Mouse (Mus musculus) kidney, adult 2 months (tissue): ENCODE results near the gene Gmnn.

Source experiments
- CTCF ChIP-seq: fragments of 200-500 bp; conservative IDR thresholded peaks from 2 replicates; pipeline ENCODE4 v1.5.1; 2011; ENCODE audit warnings: low read depth, mild to moderate bottlenecking, control low read depth, low read length, moderate library complexity, mixed read lengths; ENCODE audit not compliant: insufficient read depth, insufficient read length
- POLR2A ChIP-seq: fragments of 200-500 bp; IDR thresholded peaks from one replicate; pipeline ENCODE4 v1.6.1; 2011; ENCODE audit warnings: low read depth, low read length, control low read depth

DNA sequence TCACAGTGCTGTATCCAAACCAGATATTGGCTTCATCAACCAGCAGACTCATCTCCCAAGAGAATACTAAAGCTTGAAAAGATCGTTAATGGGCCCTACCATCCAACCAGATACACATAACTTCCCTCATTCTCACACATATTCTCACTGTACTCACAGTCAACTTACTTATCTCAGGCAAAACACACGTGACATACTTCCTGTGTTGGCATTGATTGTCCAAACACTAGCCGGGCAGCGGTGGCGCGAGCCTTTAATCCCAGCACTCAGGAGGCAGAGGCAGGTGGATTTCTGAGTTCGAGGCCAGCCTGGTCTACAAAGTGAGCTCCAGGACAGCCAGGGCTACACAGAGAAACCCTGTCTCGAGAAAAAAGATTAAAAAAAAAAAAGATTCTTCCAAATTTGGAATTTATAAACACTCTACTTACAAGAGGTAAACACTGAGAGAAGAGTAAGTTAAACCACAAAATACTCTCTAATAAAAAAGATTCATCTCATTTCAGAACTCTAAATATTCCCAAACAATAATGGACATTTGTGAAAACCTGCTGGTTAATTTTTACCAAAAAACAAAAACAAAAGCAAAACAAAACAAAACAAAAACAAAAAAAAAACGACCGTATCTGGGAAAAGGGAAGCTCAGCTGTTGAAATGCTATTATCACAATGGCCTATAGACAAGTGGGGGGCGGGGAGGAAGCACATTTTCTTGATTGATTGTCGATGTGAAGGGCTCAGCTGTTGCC, 3.7 kb downstream of the Gmnn start:
- no peak for TF ChIP-seq CTCF
- TF ChIP-seq POLR2A = no peak
